ENCODE assay signal across 8 mouse cellular contexts in genomic region chr2:103982250-103982649, GRCm38 (mm10). TPM values are rescaled to one million over a fixed set of nuclear protein-coding genes. Genes with fewer than 3 reads are reported as not detected.
DNase-seq lines count a peak whose midpoint lies in the region; ATAC-seq and TF ChIP-seq lines count a peak whose summit lies in the region.

No protein-coding gene starts in this region.

- H3K27ac ChIP-seq in lung, postnatal 0 days (ENCODE audit: low read length), result no peak overlapping the region

- no peak overlapping the region for H3K4me3 ChIP-seq in E14TG2a.4 (replicated peaks; ENCODE audit: low read length)
- no peak overlapping the region for H3K4me3 ChIP-seq in lung, postnatal 0 days (ENCODE audit: low read depth, low read length)

- peak; percentile 52; the same call in 1 of the 2 replicates for ATAC-seq in erythroblast, adult 5-6 weeks (replicated peaks; ENCODE audit: low FRiP score, poor library complexity, severe bottlenecking)
- ATAC-seq in lung, postnatal 0 days, result peak; percentile 70

- TF ChIP-seq CTCF in E14TG2a.4 (conservative IDR thresholded peaks at IDR 0.05; ENCODE audit: low read length), result peak; percentile 85
- TF ChIP-seq CTCF in lung, postnatal 0 days (IDR thresholded peaks at IDR 0.05), result peak; percentile 92

- no peak for TF ChIP-seq EP300 in lung, postnatal 0 days (IDR thresholded peaks at IDR 0.05)

- peak; percentile 45 to 73 for DNase-seq in adrenal gland, postnatal 4 days (ENCODE audit: low spot score in 2 of 2)
- DNase-seq in heart, postnatal 25 days (ENCODE audit: low spot score), result peak; percentile 48
- peak; percentile 29 for DNase-seq in layer of hippocampus, adult 9-11 months
- peak; percentile 79 for DNase-seq in lung, postnatal 0 days (ENCODE audit: low spot score)
- DNase-seq in retina, adult 2 months (ENCODE audit: low read depth, low spot score), result peak; percentile 53
- DNase-seq in urinary bladder, adult 2 months (ENCODE audit: low spot score), result peak; percentile 52

- H3K4me1 ChIP-seq in E14TG2a.4 (replicated peaks; ENCODE audit: low read depth, low read length), result peaks cover 20% of the 10 kb centered on the region
- no peaks in the 10 kb centered on the region for H3K4me1 ChIP-seq in lung, postnatal 0 days (ENCODE audit: insufficient read depth, low read depth, low read length)

- no peaks in the 10 kb centered on the region for H3K36me3 ChIP-seq in E14TG2a.4 (ENCODE audit: insufficient read depth, low read length)
- H3K36me3 ChIP-seq in lung, postnatal 0 days (ENCODE audit: insufficient read depth, low read length), result no peaks in the 10 kb centered on the region

- H3K9ac ChIP-seq in lung, postnatal 0 days (replicated peaks; ENCODE audit: low read depth), result no peak overlapping the region

- WGBS in lung, postnatal 0 days, result 5% methylated on average over 5 of the region's 5 CpGs

- H3K27me3 ChIP-seq in E14TG2a.4 (ENCODE audit: insufficient read depth, low read length), result no peaks in the 10 kb centered on the region; the same call in 1 of the 2 replicates
- H3K27me3 ChIP-seq in lung, postnatal 0 days (replicated peaks; ENCODE audit: insufficient read depth, low read length), result no peaks in the 10 kb centered on the region

- intact Hi-C loops in heart, postnatal 25 days (cut with DNase I), result loop anchor here (1.0 kb wide), 2 partner anchors 19 to 110 kb away; no protein-coding TSS in a partner anchor

- H3K9me3 ChIP-seq in E14TG2a.4 (ENCODE audit: low read length), result peaks cover 9% of the 10 kb centered on the region
- no peaks in the 10 kb centered on the region for H3K9me3 ChIP-seq in lung, postnatal 0 days (ENCODE audit: low read length)

- no peak overlapping the region for H3K4me2 ChIP-seq in lung, postnatal 0 days (replicated peaks; ENCODE audit: low read depth, low read length)

RNA-seq across cellular contexts. Expression of gene Lmo2, which starts 24.5 kb away (rescaled TPM):
- 10 to 100 TPM; 40.0 to 41.3 TPM for total RNA-seq in adrenal gland, postnatal 4 days (2021)
- 827 TPM in 2 replicates for total RNA-seq in erythroblast, adult 5-6 weeks (2015; ENCODE audit: low replicate concordance)
- total RNA-seq in erythroblast, adult 5-6 weeks (2017; ENCODE audit: low replicate concordance), result 564 and 619 TPM in 2 replicates
- 10 to 100 TPM; 19.3 to 19.8 TPM for total RNA-seq in heart, postnatal 25 days (2021)
- polyA plus RNA-seq in lung, postnatal 0 days (2015; fragmentation: Nextera tagmentation; extraction: Ambion mirVana), result 30.6 and 46.5 TPM in 2 replicates
- polyA plus RNA-seq in urinary bladder, adult 2 months (2012; rRNA removed), result 36.3 and 37.0 TPM in 2 replicates

RNA-seq across cellular contexts. Expression of gene Fbxo3, which starts 45.3 kb away (rescaled TPM):
- total RNA-seq in adrenal gland, postnatal 4 days (2021), result 10 to 100 TPM; 79.7 to 80.7 TPM
- total RNA-seq in erythroblast, adult 5-6 weeks (2015; ENCODE audit: low replicate concordance), result 97.2 and 111 TPM in 2 replicates
- 115 and 124 TPM in 2 replicates for total RNA-seq in erythroblast, adult 5-6 weeks (2017; ENCODE audit: low replicate concordance)
- total RNA-seq in heart, postnatal 25 days (2021), result 10 to 100 TPM; 51.9 to 58.3 TPM
- polyA plus RNA-seq in lung, postnatal 0 days (2015; fragmentation: Nextera tagmentation; extraction: Ambion mirVana), result 38.3 and 40.9 TPM in 2 replicates
- 51.2 and 54.3 TPM in 2 replicates for polyA plus RNA-seq in urinary bladder, adult 2 months (2012; rRNA removed)

RNA-seq across cellular contexts. Expression of gene 4931422A03Rik, which starts 45.9 kb away (rescaled TPM):
- total RNA-seq in adrenal gland, postnatal 4 days (2021), result under 1 TPM in 1 of 2 experiments, not detected in 1; 0.96 TPM
- total RNA-seq in erythroblast, adult 5-6 weeks (2015; ENCODE audit: low replicate concordance), result 6.1 and 10.4 TPM in 2 replicates
- total RNA-seq in erythroblast, adult 5-6 weeks (2017; ENCODE audit: low replicate concordance), result not detected in 2 replicates
- total RNA-seq in heart, postnatal 25 days (2021), result not detected
- polyA plus RNA-seq in lung, postnatal 0 days (2015; fragmentation: Nextera tagmentation; extraction: Ambion mirVana), result 1.4 and 1.6 TPM in 2 replicates
- polyA plus RNA-seq in urinary bladder, adult 2 months (2012; rRNA removed), result 0.41 TPM in 1 of 2 replicates, not detected in the other

Comparison
In these comparisons a context has a peak if more than half of its experiments do, and no peak if none do; other contexts are left out.
1. DNase-seq: peak in every context shown above with its lines; median percentile 79 in lung, postnatal 0 days; 59 in adrenal gland, postnatal 4 days; 53 in retina, adult 2 months; 52 in urinary bladder, adult 2 months; 48 in heart, postnatal 25 days; 29 in layer of hippocampus, adult 9-11 months.
2. RNA of gene Lmo2, which starts 24.5 kb away (total RNA-seq): 564 to 827 TPM in erythroblast, adult 5-6 weeks; 40.0 to 41.3 TPM in adrenal gland, postnatal 4 days and 19.3 to 19.8 TPM in heart, postnatal 25 days; every median in the first group is over 10 times any median in the second.